Mouse (Mus musculus) heart, postnatal 0 days (tissue): ENCODE results near the gene Stpg2.

Source experiments
- CTCF ChIP-seq: IDR thresholded peaks from 2 replicates; pipeline ENCODE4 v1.5.1; 2016; ENCODE audit warnings: antibody characterized with exemption, control low read depth, low read depth
- EP300 ChIP-seq: IDR thresholded peaks from 2 replicates; pipeline ENCODE4 v1.6.1; 2016; ENCODE audit warnings: antibody characterized with exemption, low read depth

DNA sequence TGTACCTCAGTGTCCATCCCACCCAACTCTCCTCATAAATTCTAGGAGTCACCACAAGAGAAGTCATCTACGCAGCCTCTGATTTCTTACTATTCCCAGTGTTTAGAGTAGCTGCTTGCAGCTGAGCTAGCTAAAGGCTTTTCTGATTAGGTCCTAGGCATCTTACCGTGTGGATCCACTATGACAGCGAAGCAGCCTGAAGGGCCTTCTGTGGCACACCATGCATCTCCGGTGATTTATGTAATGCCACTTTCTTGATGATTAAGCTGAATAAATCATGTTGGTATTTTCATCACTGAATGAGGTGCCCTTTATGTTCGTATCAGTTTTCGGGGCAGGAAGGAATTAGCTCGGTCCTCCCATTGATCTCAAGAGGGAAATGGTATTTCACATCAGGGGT is 523.3 kb downstream of the Stpg2 start:
- no peak for TF ChIP-seq EP300
- TF ChIP-seq CTCF: no peak
